Mouse (Mus musculus) heart, adult 9 months (tissue): ENCODE measurements around the gene Tmem45b.

Experiments
- DNase-seq, 2 experiments: peaks; one replicate each; pipeline ENCODE4 v3.0.0; 2022; ENCODE audit warnings: low spot score in 2 of 2

The Tmem45b gene

DNA sequence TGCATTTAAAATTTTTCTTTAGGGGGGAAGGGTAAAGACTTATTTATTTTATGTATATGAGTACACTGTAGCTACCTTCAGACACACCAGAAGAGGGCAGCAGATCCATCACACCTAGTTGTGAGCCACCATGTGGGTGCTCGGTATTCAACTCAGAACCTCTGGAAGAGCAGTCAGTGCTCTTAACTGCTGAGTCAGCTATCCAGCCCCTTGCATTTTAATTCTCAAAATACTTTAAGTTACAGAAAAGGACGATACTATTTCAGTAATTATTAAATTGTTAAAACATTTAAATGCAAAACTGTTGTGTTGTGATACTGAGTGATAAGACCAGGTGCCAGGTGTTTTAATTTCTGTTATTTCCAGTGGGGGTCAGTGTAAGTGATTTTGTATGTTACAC is 60.0 kb downstream of the Tmem45b start:
- DNase-seq, result no peak

DNA sequence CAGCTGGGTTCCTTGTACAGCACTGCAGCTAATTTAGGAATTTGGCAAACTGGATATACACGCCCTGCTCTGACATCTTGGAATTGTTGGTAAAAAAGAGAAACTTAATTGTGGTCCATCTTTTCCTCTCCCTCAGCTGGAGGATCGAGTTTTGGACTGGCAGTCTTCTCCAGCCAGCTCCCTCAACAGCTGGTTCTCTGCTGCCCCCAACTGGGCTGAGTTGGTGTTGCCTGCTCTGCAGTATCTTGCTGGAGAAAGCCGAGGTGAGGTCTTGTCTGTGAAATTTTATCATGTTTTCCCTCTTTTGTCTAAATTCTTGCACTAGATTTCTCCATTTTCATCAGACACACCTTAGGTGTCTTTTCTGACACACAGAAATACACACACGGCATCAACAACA is 63.8 kb downstream of the Tmem45b start:
- peak in 1 of 2 experiments; percentile 35 for DNase-seq

DNA sequence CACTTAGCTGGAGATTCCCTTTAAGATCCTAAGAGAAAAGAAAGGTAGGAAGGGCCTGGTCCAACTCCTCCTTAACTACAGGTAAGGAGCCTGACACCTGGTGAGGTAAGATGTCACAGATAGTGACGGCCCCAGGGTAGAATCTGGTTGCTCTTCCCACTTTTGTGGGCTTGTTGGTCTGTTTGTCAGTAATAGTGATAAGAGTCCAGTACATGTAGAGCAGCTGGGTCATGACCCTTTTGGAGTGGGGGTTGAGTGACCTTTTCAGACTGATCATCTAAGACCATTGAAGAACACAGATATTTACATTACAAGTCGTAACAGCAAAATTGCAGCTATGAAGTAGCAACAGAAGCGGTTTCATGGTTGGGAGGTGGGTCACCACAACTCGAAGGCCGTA is 77.1 kb downstream of the Tmem45b start:
- no peak for DNase-seq

DNA sequence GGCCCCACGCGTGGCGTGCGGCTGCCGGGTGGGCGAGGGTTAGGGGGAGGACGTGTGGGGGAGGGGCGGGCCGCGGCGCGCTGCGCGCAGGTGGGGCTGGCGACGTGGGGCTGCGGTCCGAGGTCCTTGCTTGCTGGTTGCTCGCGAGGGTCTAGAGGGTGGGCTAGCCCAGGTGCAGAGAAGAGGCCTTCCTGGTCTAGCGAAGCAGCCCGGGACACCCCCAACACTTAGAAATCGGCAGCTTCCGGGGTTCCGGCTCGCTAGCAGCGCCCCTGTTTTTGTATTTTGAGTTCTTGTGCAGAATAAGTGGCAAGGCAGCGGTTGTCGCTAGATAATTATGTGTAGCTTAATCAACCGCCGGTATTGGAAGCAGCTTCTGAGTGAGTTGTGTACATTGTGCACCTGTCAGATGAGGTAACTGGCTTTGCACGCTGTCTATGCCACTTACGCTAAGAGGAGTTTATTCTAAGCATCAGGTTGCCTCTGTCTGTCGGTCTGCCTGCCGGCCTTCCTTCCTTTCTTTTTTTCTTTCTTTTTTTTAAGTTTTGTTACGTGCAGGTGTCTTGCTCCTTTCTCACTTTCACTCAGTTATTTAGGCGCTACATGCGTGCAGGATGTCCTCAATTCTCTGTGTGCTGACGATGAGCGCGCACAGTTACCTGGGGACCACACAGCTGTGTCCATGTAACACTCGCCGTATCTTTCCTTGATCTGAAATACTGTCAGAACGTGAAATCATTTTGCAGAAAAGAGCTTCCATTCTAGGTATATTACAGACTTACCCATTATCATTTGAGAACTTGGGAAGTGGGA is 77.7 kb downstream of the Tmem45b start:
- peak in 1 of 2 experiments; percentile 13 for DNase-seq

DNA sequence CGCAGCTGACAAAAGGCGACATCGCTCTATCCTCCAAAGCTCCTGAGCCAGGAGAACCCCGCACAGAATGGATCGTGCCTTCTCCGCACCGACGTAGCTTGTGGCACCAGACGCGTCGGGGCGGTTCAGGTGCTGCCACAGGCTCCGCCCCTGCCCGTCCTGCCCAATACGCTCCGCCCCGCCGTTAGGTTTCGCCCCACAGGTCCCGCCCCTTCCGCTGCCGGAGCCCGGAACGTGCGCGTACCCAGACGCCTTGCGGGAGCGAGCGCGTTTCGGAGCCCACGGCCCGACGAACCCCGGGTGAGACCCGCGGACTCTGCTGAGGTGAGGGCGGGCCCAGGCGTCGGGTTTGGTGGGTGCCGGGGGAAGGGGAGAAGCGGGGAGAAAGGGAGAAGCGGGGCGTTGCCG is 78.3 kb downstream of the Tmem45b start, which contains the start of gene Nfrkb:
Gene Nfrkb, plus strand, starts transcription at position 246 of the 408 bp plus-strand sequence.
- peak; percentile 93 to 94 for DNase-seq

DNA sequence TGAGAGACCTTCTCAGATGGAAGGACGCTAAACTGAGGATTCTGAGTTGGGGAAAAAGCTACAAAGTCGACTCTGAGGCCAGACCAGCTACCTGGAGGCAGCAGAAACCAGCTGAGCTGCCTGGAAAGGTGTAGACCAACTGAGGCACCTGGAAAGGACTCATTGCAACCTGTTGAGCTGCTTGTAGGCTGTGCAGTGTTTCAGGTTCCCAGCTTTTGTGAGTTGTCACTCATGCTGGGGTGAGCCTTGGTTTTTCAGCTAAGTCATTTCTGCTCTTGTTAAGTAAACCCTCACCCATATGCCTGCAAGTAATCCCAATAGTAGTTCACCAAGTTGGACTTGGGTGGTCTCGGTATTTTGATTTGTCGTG is 78.8 kb downstream of the Tmem45b start:
- DNase-seq, result no peak

DNA sequence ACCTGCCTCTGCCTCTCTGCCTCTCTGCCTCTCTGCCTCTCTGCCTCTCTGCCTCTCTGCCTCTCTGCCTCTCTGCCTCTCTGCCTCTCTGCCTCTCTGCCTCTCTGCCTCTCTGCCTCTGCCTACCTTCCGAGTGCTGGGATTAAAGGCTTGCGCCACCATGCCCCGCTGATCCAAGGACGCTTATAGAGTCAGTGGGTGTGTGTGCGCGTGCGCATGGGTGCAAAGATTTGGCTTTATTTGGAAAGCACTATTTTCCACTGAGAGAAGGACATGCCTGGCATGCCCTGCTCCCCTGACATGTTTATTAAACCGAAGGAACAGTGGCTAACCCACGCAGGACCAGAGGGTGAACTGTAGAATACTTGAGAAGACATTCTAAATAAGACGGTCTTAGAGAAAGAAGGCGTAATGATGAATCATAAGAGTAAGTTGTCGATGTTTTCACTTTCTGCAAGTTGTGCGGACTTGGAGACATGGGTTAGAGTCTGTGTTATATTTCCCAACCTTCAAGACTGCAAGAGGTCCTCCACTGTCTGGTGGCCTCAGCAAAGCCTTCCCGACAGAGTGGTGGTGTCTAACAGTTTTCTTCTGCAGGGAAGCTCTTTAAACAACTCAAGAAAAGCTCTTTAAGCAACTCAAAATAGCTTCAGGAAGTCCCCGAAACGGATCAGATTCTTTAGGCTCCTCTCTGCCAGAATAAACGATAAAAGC is 79.3 kb downstream of the Tmem45b start:
- no peak for DNase-seq

DNA sequence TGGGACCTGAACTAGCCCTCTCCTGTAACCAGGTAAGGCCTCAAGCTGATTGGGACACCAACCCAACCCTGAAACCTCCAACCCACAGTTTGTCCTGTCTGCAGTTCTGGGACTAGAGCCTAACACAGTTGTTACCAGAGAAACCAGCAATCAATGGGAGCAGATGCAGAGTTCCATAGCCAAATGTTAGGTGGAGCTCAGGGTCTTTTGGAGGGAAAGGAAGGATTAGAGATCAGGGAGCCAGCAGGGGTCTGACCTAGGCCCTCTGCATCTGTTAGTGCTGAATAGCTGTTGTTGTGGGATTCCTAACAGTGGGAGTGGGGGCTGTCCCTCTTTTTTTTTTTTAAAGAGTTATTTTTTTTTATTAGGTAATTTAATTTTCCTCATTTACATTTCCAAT is 87.6 kb downstream of the Tmem45b start:
- DNase-seq, result no peak
